Mouse (Mus musculus) liver, embryonic 12.5 days (tissue): ENCODE results near the gene Slc25a11. TPM values are rescaled to one million over a fixed set of nuclear protein-coding genes. Genes with fewer than 3 reads are reported as not detected.

Experiments
- ATAC-seq: fragments of 200-750 bp; cut with Nextera tagmentation; 2 replicates; pipeline ENCODE4 v1.8.0; 2017; ENCODE audit warnings: moderate number of reproducible peaks, mild to moderate bottlenecking, moderate library complexity
- H3K27ac ChIP-seq: fragments of 300-500 bp; sonication (generic); 2 replicates; pipeline ENCODE4 v1.5.1; 2016; ENCODE audit warnings: mild to moderate bottlenecking
- H3K27me3 ChIP-seq: fragments of 300-500 bp; sonication (generic); replicated peaks from 2 replicates; pipeline ENCODE4 v1.6.1; 2016; ENCODE audit warnings: mild to moderate bottlenecking, moderate library complexity
- H3K36me3 ChIP-seq: fragments of 300-500 bp; sonication (generic); 2 replicates; pipeline ENCODE4 v1.6.1; 2016; ENCODE audit warnings: mild to moderate bottlenecking, moderate library complexity
- H3K4me1 ChIP-seq: fragments of 300-500 bp; sonication (generic); 2 replicates; pipeline ENCODE4 v1.6.1; 2016
- H3K4me2 ChIP-seq: fragments of 300-500 bp; sonication (generic); 2 replicates; pipeline ENCODE4 v1.6.1; 2016; ENCODE audit warnings: mild to moderate bottlenecking, moderate library complexity
- H3K4me3 ChIP-seq: fragments of 300-500 bp; sonication (generic); 2 replicates; pipeline ENCODE4 v1.5.1; 2016; ENCODE audit warnings: mild to moderate bottlenecking, moderate library complexity
- H3K9ac ChIP-seq: fragments of 300-500 bp; sonication (generic); 2 replicates; pipeline ENCODE4 v1.6.1; 2016; ENCODE audit warnings: mild to moderate bottlenecking, moderate library complexity
- H3K9me3 ChIP-seq: fragments of 300-500 bp; sonication (generic); replicated peaks from 2 replicates; pipeline ENCODE4 v1.6.1; 2016; ENCODE audit warnings: mild to moderate bottlenecking, moderate library complexity
- WGBS: fragments of 180-500 bp; shearing (Covaris S2); methylation state at CpG from one replicate; pipeline ENCODE4 v1.1.7; 2016; ENCODE audit not compliant: insufficient replicate concordance; 5-methylcytosine and 5-hydroxymethylcytosine counted together
- polyA plus RNA-seq: library from polyadenylated mRNA; unstranded; fragments of >200 nt; fragmentation: Nextera tagmentation; extraction: Ambion mirVana; gene quantifications from 2 replicates; pipeline ENCODE4 v1.2.1, GENCODE M21; 2016

Gene Slc25a11
- polyA plus RNA-seq, 1 experiment from 2014 or later: 83.3 TPM

DNA sequence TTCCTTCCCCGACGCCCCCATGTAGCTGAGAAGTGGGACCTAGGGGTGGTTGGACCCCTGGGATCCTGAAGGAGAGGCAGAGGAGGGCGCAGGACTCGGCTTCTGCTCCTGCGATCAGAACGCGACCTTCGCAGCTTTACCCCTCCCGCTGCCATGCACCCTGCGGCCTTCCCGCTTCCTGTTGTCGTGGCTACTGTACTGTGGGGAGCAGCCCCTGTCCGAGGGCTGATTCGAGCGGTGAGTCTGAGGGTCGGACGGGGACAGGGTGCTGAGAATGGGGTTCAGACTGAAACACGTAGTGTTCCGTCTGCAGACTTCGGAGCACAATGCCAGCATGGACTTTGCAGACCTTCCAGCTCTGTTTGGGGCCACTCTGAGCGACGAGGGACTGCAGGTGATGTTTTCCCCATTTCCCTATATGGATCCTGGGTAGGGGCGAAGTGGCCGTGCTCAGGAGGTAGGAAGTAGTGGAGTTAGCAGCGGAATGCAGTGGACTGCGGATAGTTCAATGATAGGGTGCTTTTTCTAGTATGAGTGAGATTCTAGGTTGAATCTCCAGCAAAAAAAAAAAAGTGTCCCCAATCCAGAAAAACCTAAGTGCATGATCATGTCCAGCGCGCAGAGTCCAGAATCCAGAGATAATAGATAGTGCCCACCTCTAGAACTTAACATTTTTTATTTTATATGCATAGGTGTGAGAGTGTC, 589 bp upstream of the Slc25a11 start:
- Histone ChIP-seq H3K36me3 (peaks cover 71% of the 10 kb centered on the region), H3K27ac (peak overlapping the region; percentile 99), H3K4me1 (peaks cover 76% of the 10 kb centered on the region), H3K27me3 (no peaks in the 10 kb centered on the region), H3K4me3 (peak overlapping the region; percentile 74), H3K9me3 (no peaks in the 10 kb centered on the region), H3K9ac (peak overlapping the region; percentile 88), H3K4me2 (peak overlapping the region; percentile 93)
- WGBS: 2% methylated on average over 28 of the region's 28 CpGs
- peak; percentile 40 for ATAC-seq

- Histone ChIP-seq H3K27ac (peak overlapping the region; percentile 99), H3K4me2 (peak overlapping the region; percentile 96), H3K4me3 (peak overlapping the region; percentile 74), H3K4me1 (peaks cover 64% of the 10 kb centered on the region), H3K9me3 (no peaks in the 10 kb centered on the region), H3K36me3 (peaks cover 56% of the 10 kb centered on the region), H3K27me3 (no peaks in the 10 kb centered on the region), H3K9ac (peak overlapping the region; percentile 87)
- ATAC-seq: no peak
- 21% methylated on average over 3 of the region's 3 CpGs for WGBS
Observed at GRCm38 (mm10) chr11:70646259-70646555, 1.1 kb downstream of the Slc25a11 start.

- no peaks in the 10 kb centered on the region for H3K9me3 ChIP-seq
- H3K4me3 ChIP-seq: peak overlapping the region; percentile 74
- H3K27ac ChIP-seq: peak overlapping the region; percentile 99
- peaks cover 51% of the 10 kb centered on the region for H3K36me3 ChIP-seq
- H3K4me1 ChIP-seq: peaks cover 64% of the 10 kb centered on the region
- H3K4me2 ChIP-seq: peak overlapping the region; percentile 96
- H3K9ac ChIP-seq: peak overlapping the region; percentile 87
- 78% methylated on average over 12 of the region's 12 CpGs for WGBS
- H3K27me3 ChIP-seq: no peaks in the 10 kb centered on the region
- ATAC-seq: no peak
Observed at GRCm38 (mm10) chr11:70645461-70646258, 1.6 kb downstream of the Slc25a11 start.

DNA sequence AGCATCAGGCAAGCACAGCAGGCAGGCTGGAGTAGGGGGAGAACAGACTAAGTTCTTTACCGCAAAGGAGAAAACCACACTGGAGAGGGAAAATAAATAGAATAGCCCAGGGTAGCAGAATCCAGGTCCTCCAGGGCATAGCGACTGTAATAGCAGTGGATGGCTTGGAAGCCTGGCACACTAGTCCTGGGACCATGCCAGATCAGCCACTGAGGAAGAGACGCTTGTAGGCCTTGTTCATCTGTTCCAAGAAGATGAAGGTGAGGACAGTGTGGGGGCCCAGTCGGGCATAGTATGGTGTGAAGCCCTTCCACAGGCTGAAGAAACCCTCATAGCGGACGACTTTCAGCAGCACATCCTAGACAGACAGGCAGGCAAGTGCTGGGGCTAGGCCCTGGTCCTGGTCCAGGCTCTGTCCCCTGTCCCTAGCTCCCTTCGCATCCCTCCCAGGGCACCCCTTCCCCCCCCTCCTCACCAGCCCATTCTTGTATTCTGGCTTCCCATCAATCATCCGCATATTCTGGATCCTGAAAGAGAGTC, 2.6 kb downstream of the Slc25a11 start:
- peaks cover 41% of the 10 kb centered on the region for H3K36me3 ChIP-seq
- H3K4me2 ChIP-seq: no peak overlapping the region; the same call in 1 of the 2 replicates
- H3K4me3 ChIP-seq: no peak overlapping the region
- WGBS: 88% methylated on average over 8 of the region's 8 CpGs
- H3K9ac ChIP-seq: peak overlapping the region; percentile 87; the same call in 1 of the 2 replicates
- no peaks in the 10 kb centered on the region for H3K27me3 ChIP-seq
- peaks cover 64% of the 10 kb centered on the region for H3K4me1 ChIP-seq
- ATAC-seq: no peak
- no peak overlapping the region for H3K27ac ChIP-seq
- H3K9me3 ChIP-seq: no peaks in the 10 kb centered on the region

DNA sequence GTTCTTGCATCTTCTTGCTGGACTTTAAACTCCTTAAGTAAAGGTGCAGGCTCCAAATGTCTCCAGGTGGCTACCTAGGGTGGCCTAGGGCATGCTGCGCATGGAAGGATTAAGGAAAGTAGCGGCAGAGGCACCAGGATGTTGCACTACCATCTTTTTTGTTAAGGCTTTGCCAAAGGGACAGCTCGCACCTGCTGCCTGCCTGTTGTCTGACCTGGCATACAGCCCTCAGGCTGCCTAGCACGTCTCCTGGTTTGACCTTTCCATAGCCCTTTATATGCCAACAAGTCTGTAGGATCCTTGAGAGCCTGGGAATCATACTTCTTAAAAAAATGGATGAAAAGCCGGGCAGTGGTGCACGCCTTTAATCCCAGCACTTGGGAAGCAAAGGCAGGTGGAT, 4.2 kb downstream of the Slc25a11 start:
- no peak for ATAC-seq
- H3K27ac ChIP-seq: peak overlapping the region; percentile 28; the same call in 1 of the 2 replicates
- no peak overlapping the region for H3K9ac ChIP-seq
- WGBS: 84% methylated on average over 6 of the region's 6 CpGs
- peaks cover 29% of the 10 kb centered on the region for H3K36me3 ChIP-seq
- peaks cover 64% of the 10 kb centered on the region for H3K4me1 ChIP-seq
- H3K9me3 ChIP-seq: no peaks in the 10 kb centered on the region
- H3K4me3 ChIP-seq: no peak overlapping the region
- H3K4me2 ChIP-seq: no peak overlapping the region
- H3K27me3 ChIP-seq: no peaks in the 10 kb centered on the region

GRCm38 (mm10) chr11:70641241-70641640, 6.0 kb downstream of the Slc25a11 start:
- peak overlapping the region; percentile 21; the same call in 1 of the 2 replicates for H3K27ac ChIP-seq

DNA sequence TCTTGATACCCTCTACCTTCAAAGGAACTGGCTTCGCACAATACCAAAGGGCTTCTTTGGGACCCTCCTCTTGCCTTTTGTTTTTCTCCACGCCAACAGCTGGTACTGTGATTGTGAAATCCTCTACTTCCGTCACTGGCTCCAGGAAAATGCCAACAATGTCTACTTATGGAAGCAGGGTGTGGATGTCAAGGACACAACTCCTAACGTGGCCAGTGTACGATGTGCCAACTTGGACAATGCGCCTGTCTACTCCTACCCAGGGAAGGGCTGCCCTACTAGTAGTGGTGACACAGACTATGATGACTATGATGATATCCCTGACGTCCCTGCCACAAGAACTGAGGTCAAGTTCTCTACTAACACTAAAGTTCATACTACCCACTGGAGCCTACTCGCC, 7.3 kb downstream of the Slc25a11 start:
- H3K9me3 ChIP-seq: no peaks in the 10 kb centered on the region
- H3K4me1 ChIP-seq: peaks cover 61% of the 10 kb centered on the region
- H3K4me2 ChIP-seq: peak overlapping the region; percentile 67
- peak overlapping the region; percentile 92 for H3K27ac ChIP-seq
- peaks cover 22% of the 10 kb centered on the region for H3K36me3 ChIP-seq
- WGBS: 70% methylated on average over 8 of the region's 8 CpGs
- no peaks in the 10 kb centered on the region for H3K27me3 ChIP-seq
- H3K9ac ChIP-seq: peak overlapping the region; percentile 63
- H3K4me3 ChIP-seq: no peak overlapping the region
- ATAC-seq: no peak

More at GRCm38 (mm10) chr11:70641241-70641640, 6.0 kb downstream of the Slc25a11 start:
- Histone ChIP-seq H3K4me1 (peaks cover 74% of the 10 kb centered on the region), H3K9me3 (no peaks in the 10 kb centered on the region), H3K27me3 (no peaks in the 10 kb centered on the region), H3K36me3 (peaks cover 29% of the 10 kb centered on the region), H3K9ac (no peak overlapping the region), H3K4me3 (no peak overlapping the region), H3K4me2 (no peak overlapping the region)
- no peak for ATAC-seq
- WGBS: 52% methylated on average over 7 of the region's 7 CpGs

- peak; percentile 93 for ATAC-seq
- Histone ChIP-seq H3K4me2 (peak within 1 kb of the TSS; percentile 67), H3K27me3 (no peaks in the 10 kb centered on the region), H3K4me1 (peaks cover 53% of the 10 kb centered on the region), H3K36me3 (peaks cover 11% of the 10 kb centered on the region), H3K9ac (peak within 1 kb of the TSS; percentile 63), H3K4me3 (peak within 1 kb of the TSS; percentile 35), H3K9me3 (no peaks in the 10 kb centered on the region), H3K27ac (peak within 1 kb of the TSS; percentile 92)
- WGBS: 6% methylated on average over 5 of the region's 5 CpGs
Observed at GRCm38 (mm10) chr11:70638714-70639278, 8.5 kb downstream of the Slc25a11 start, which contains the start of gene Gp1ba. Gene Gp1ba, plus strand, starts transcription at chr11:70639122.

- Histone ChIP-seq H3K4me2 (peak overlapping the region; percentile 67), H3K27me3 (no peaks in the 10 kb centered on the region), H3K9ac (peak overlapping the region; percentile 63), H3K36me3 (peaks cover 7% of the 10 kb centered on the region), H3K27ac (peak overlapping the region; percentile 92), H3K9me3 (no peaks in the 10 kb centered on the region), H3K4me3 (peak overlapping the region; percentile 35), H3K4me1 (peaks cover 53% of the 10 kb centered on the region)
- WGBS: 37% methylated on average over 1 of the region's 1 CpGs
- ATAC-seq: no peak
Observed at GRCm38 (mm10) chr11:70638293-70638692, 9.0 kb downstream of the Slc25a11 start.

GRCm38 (mm10) chr11:70637764-70638163, 9.5 kb downstream of the Slc25a11 start:
- peak overlapping the region; percentile 92 for H3K27ac ChIP-seq
- peak overlapping the region; percentile 63; the same call in 1 of the 2 replicates for H3K9ac ChIP-seq
- WGBS: 82% methylated on average over 1 of the region's 1 CpGs
- H3K27me3 ChIP-seq: no peaks in the 10 kb centered on the region
- H3K4me1 ChIP-seq: peaks cover 53% of the 10 kb centered on the region
- H3K36me3 ChIP-seq: peaks cover 1% of the 10 kb centered on the region
- H3K4me3 ChIP-seq: no peak overlapping the region
- H3K9me3 ChIP-seq: no peaks in the 10 kb centered on the region
- peak overlapping the region; percentile 67 for H3K4me2 ChIP-seq
- ATAC-seq: no peak

DNA sequence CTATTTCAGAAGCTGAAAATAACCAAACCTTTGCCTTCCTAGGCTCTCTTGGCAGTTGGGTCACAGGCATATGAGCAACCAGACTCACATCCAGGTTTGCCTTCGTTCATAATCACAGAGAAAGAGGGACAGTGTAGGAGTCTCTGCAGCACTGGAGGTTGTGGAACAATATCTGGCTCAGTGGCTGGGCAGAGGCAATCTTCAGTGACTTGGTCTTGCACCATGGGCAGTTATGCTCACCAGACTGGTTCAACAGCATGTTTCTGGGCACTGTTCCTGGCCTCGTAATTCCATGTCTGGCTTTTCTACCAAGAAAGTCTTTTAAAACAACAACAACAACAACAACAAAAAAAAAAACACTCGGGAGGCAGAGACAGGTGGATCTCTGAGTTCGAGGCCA, 11.7 kb downstream of the Slc25a11 start:
- no peak for ATAC-seq
- Histone ChIP-seq H3K9me3 (no peaks in the 10 kb centered on the region), H3K4me2 (no peak overlapping the region), H3K4me1 (peaks cover 42% of the 10 kb centered on the region), H3K4me3 (no peak overlapping the region), H3K9ac (no peak overlapping the region), H3K27ac (no peak overlapping the region), H3K36me3 (no peaks in the 10 kb centered on the region), H3K27me3 (no peaks in the 10 kb centered on the region)
- WGBS: 75% methylated on average over 4 of the region's 4 CpGs
